Mouse (Mus musculus): ENCODE results near the gene Atg2b.

GRCm38 (mm10) chr12:105655850-105656249 is 29.2 kb downstream of the Atg2b start:
- TF ChIP-seq CTCF (IDR thresholded peaks at IDR 0.05; ENCODE audit: insufficient read depth, low read length) (no peak), POLR2A (IDR thresholded peaks at IDR 0.05; ENCODE audit: borderline replicate concordance, extremely low read depth, low read depth, low read length) (no peak)
